Mouse (Mus musculus): ENCODE data around the gene Gm26741. TPM values are rescaled to one million over a fixed set of nuclear protein-coding genes. Genes with fewer than 3 reads are reported as not detected.
A peak's percentile ranks its signal among the peaks of the same experiment; 100 is the strongest.
"Not testable (repeated sequence)": the region's sequence is repeated elsewhere in the genome, so short reads cannot be mapped to it uniquely, and the experiment has no call there.

Gene Gm26741
- polyA plus RNA-seq (2014; fragmentation: Nextera tagmentation; extraction: Ambion mirVana), result not detected in 2 replicates

- no peak within 1 kb of the TSS for H3K27ac ChIP-seq (replicated peaks; ENCODE audit: low read depth, low read length)
- no peak within 1 kb of the TSS for H3K4me2 ChIP-seq (ENCODE audit: low read depth, low read length)
- H3K36me3 ChIP-seq (ENCODE audit: control insufficient read depth, insufficient read depth, low read length), result peaks cover 10% of the 10 kb centered on the region
- no peak within 1 kb of the TSS for H3K9ac ChIP-seq (ENCODE audit: low read depth, low read length)
- no peaks in the 10 kb centered on the region for H3K4me1 ChIP-seq (ENCODE audit: control insufficient read depth, insufficient read depth, low read length)
- H3K4me3 ChIP-seq (ENCODE audit: low read depth, low read length), result no peak within 1 kb of the TSS
- no peaks in the 10 kb centered on the region for H3K9me3 ChIP-seq (ENCODE audit: control insufficient read depth, low read length)
- H3K27me3 ChIP-seq (replicated peaks; ENCODE audit: control insufficient read depth, insufficient read depth, low read length), result no peaks in the 10 kb centered on the region
- 87% methylated on average over 2 of the region's 2 CpGs for whole genome bisulfite sequencing
- DNase-seq (ENCODE audit: low spot score) (no peak), ATAC-seq (ENCODE audit: low read depth) (no peak)
These were observed at the start of gene Gm26741 for GRCm38 (mm10) chr10:52358467-52358866. TSS of gene Gm26741 (plus strand) at chr10:52358767.

- H3K27me3 ChIP-seq (replicated peaks; ENCODE audit: control insufficient read depth, insufficient read depth, low read length), result no peaks in the 10 kb centered on the region
- no peak for ATAC-seq (ENCODE audit: low read depth)
- H3K4me2 ChIP-seq (ENCODE audit: low read depth, low read length), result no peak overlapping the region
- no peaks in the 10 kb centered on the region for H3K9me3 ChIP-seq (ENCODE audit: control insufficient read depth, low read length)
- 52% methylated on average over 8 of the region's 8 CpGs for WGBS
- peaks cover 12% of the 10 kb centered on the region; the same call in 1 of the 2 replicates for H3K36me3 ChIP-seq (ENCODE audit: control insufficient read depth, insufficient read depth, low read length)
- no peak overlapping the region for H3K27ac ChIP-seq (replicated peaks; ENCODE audit: low read depth, low read length)
- no peaks in the 10 kb centered on the region for H3K4me1 ChIP-seq (ENCODE audit: control insufficient read depth, insufficient read depth, low read length)
- H3K4me3 ChIP-seq (ENCODE audit: low read depth, low read length), result no peak overlapping the region
- no peak overlapping the region for H3K9ac ChIP-seq (ENCODE audit: low read depth, low read length)
- DNase-seq (ENCODE audit: low spot score), result peak; percentile 23
These were observed 49.4 kb upstream of the Gm26741 start for GRCm38 (mm10) chr10:52309196-52309595.

DNA sequence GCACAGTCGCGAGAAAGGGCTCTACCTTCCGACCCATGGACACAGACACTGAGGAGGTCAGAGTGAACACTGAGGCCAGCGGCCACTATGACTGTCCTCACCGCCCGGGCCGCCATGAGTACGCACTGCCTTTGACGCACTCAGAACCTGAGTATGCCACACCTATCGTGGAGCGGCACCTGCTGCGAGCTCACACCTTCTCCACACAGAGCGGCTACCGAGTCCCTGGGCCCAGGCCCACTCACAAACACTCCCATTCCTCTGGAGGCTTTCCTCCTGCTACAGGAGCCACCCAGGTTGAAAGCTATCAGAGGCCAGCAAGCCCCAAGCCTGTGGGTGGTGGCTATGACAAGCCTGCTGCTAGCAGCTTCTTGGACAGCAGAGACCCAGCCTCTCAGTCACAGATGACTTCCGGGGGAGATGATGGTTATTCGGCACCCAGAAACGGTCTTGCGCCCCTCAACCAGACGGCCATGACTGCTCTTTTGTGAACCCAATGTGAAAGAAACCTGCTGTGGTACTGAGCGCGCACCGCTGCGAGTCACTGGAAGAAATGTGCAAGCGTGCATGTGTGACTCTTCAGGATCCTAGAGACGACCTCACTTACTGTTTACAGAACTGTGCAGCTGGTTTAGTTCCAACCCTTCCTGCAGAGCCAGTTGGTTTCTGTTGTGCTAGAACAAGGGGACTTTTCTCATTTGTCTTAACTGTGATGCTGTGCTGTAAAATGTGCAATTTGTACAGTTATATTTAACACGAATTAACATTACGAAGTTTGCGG, 38.9 kb upstream of the Gm26741 start:
- Histone ChIP-seq H3K4me1 (ENCODE audit: control insufficient read depth, insufficient read depth, low read length) (no peaks in the 10 kb centered on the region), H3K27ac (replicated peaks; ENCODE audit: low read depth, low read length) (no peak overlapping the region), H3K27me3 (replicated peaks; ENCODE audit: control insufficient read depth, insufficient read depth, low read length) (no peaks in the 10 kb centered on the region), H3K4me2 (ENCODE audit: low read depth, low read length) (no peak overlapping the region), H3K9me3 (ENCODE audit: control insufficient read depth, low read length) (no peaks in the 10 kb centered on the region), H3K9ac (ENCODE audit: low read depth, low read length) (no peak overlapping the region), H3K36me3 (ENCODE audit: control insufficient read depth, insufficient read depth, low read length) (peaks cover 17% of the 10 kb centered on the region), H3K4me3 (ENCODE audit: low read depth, low read length) (no peak overlapping the region)
- ATAC-seq (ENCODE audit: low read depth), result no peak
- no peak for DNase-seq (ENCODE audit: low spot score)
- WGBS, result 91% methylated on average over 28 of the region's 28 CpGs

- no peak for ATAC-seq (ENCODE audit: low read depth)
- H3K27ac ChIP-seq (replicated peaks; ENCODE audit: low read depth, low read length), result no peak overlapping the region
- WGBS, result 89% methylated on average over 3 of the region's 3 CpGs
These were observed 36.6 kb upstream of the Gm26741 start for GRCm38 (mm10) chr10:52321918-52322317.

DNA sequence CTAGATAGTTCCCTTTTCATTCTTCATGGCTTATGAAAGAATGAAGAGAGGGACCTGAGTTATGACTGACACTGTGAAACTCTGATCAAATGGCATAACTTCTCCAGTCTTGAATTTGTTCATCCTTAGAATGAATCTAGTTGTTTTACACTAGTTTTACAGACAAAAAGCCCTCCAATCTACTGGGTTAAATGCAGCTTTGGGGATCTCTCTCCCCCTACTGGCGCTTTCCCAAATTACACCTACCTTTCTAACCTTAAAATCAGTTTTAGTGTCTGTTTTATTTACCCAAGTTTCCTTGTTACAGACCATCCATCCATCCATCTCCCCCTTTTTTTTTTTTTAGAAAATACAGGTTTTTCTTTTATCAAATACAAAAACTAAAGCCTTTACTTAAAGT, 27.6 kb upstream of the Gm26741 start:
- WGBS, result 0% methylated on average over 1 of the region's 1 CpGs
- H3K27ac ChIP-seq (replicated peaks; ENCODE audit: low read depth, low read length), result no peak overlapping the region
- peaks cover 11% of the 10 kb centered on the region for H3K36me3 ChIP-seq (ENCODE audit: control insufficient read depth, insufficient read depth, low read length)
- no peak overlapping the region for H3K4me2 ChIP-seq (ENCODE audit: low read depth, low read length)
- DNase-seq (ENCODE audit: low spot score) (peak; percentile 48), ATAC-seq (ENCODE audit: low read depth) (no peak)
- no peaks in the 10 kb centered on the region for H3K4me1 ChIP-seq (ENCODE audit: control insufficient read depth, insufficient read depth, low read length)
- no peaks in the 10 kb centered on the region for H3K27me3 ChIP-seq (replicated peaks; ENCODE audit: control insufficient read depth, insufficient read depth, low read length)
- no peaks in the 10 kb centered on the region for H3K9me3 ChIP-seq (ENCODE audit: control insufficient read depth, low read length)
- H3K9ac ChIP-seq (ENCODE audit: low read depth, low read length), result no peak overlapping the region
- H3K4me3 ChIP-seq (ENCODE audit: low read depth, low read length), result no peak overlapping the region

More at GRCm38 (mm10) chr10:52321918-52322317, 36.6 kb upstream of the Gm26741 start:
- Histone ChIP-seq H3K9me3 (ENCODE audit: control insufficient read depth, low read length) (no peaks in the 10 kb centered on the region), H3K4me2 (ENCODE audit: low read depth, low read length) (no peak overlapping the region), H3K27me3 (replicated peaks; ENCODE audit: control insufficient read depth, insufficient read depth, low read length) (no peaks in the 10 kb centered on the region), H3K36me3 (ENCODE audit: control insufficient read depth, insufficient read depth, low read length) (peaks cover 14% of the 10 kb centered on the region), H3K4me1 (ENCODE audit: control insufficient read depth, insufficient read depth, low read length) (no peaks in the 10 kb centered on the region), H3K4me3 (ENCODE audit: low read depth, low read length) (no peak overlapping the region), H3K9ac (ENCODE audit: low read depth, low read length) (no peak overlapping the region)
- DNase-seq (ENCODE audit: low spot score), result peak; percentile 5

- not testable (repeated sequence) for ATAC-seq (ENCODE audit: low read depth); DNase-seq (ENCODE audit: low spot score); H3K9me3 ChIP-seq (ENCODE audit: control insufficient read depth, low read length); H3K27me3 ChIP-seq (replicated peaks; ENCODE audit: control insufficient read depth, insufficient read depth, low read length); H3K4me2 ChIP-seq (ENCODE audit: low read depth, low read length); H3K4me3 ChIP-seq (ENCODE audit: low read depth, low read length); H3K27ac ChIP-seq (replicated peaks; ENCODE audit: low read depth, low read length); H3K4me1 ChIP-seq (ENCODE audit: control insufficient read depth, insufficient read depth, low read length); H3K9ac ChIP-seq (ENCODE audit: low read depth, low read length)
- peaks cover 62% of the 10 kb centered on the region for H3K36me3 ChIP-seq (ENCODE audit: control insufficient read depth, insufficient read depth, low read length)
- WGBS, result 95% methylated on average over 4 of the region's 4 CpGs
These were observed 15.2 kb upstream of the Gm26741 start for GRCm38 (mm10) chr10:52343324-52343723.

DNA sequence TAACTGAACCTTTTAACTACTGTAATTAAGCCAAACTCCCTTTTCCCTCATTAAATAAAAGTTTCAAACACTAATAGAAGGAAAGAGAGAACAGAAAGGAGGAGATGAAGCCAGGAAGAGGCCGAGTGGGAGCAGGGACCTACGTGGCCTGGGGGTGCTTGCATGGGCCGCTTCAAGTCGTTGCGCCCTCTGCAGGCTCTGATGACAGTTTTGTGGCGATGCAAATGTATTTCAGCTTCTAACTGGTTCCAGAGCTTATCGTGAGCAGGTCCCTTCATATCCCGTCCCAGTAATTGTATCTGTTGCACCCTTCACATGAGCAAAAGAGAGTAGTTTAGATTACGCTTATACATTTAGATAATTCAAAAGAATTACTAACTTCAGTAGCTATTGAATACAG, 5.4 kb upstream of the Gm26741 start:
- Histone ChIP-seq H3K27ac (replicated peaks; ENCODE audit: low read depth, low read length) (no peak overlapping the region), H3K27me3 (replicated peaks; ENCODE audit: control insufficient read depth, insufficient read depth, low read length) (no peaks in the 10 kb centered on the region), H3K4me3 (ENCODE audit: low read depth, low read length) (no peak overlapping the region), H3K4me2 (ENCODE audit: low read depth, low read length) (no peak overlapping the region), H3K9me3 (ENCODE audit: control insufficient read depth, low read length) (no peaks in the 10 kb centered on the region), H3K9ac (ENCODE audit: low read depth, low read length) (no peak overlapping the region), H3K4me1 (ENCODE audit: control insufficient read depth, insufficient read depth, low read length) (no peaks in the 10 kb centered on the region), H3K36me3 (ENCODE audit: control insufficient read depth, insufficient read depth, low read length) (peaks cover 52% of the 10 kb centered on the region)
- ATAC-seq (ENCODE audit: low read depth), result no peak
- DNase-seq (ENCODE audit: low spot score), result no peak
- WGBS, result 69% methylated on average over 9 of the region's 9 CpGs

GRCm38 (mm10) chr10:52360241-52360735, 1.7 kb downstream of the Gm26741 start:
- no peak for DNase-seq (ENCODE audit: low spot score)
- Histone ChIP-seq H3K27ac (replicated peaks; ENCODE audit: low read depth, low read length) (no peak overlapping the region), H3K4me2 (ENCODE audit: low read depth, low read length) (no peak overlapping the region), H3K4me3 (ENCODE audit: low read depth, low read length) (no peak overlapping the region), H3K9ac (ENCODE audit: low read depth, low read length) (no peak overlapping the region), H3K4me1 (ENCODE audit: control insufficient read depth, insufficient read depth, low read length) (no peaks in the 10 kb centered on the region), H3K27me3 (replicated peaks; ENCODE audit: control insufficient read depth, insufficient read depth, low read length) (no peaks in the 10 kb centered on the region), H3K9me3 (ENCODE audit: control insufficient read depth, low read length) (no peaks in the 10 kb centered on the region), H3K36me3 (ENCODE audit: control insufficient read depth, insufficient read depth, low read length) (peaks cover 4% of the 10 kb centered on the region; the same call in 1 of the 2 replicates)
- ATAC-seq (ENCODE audit: low read depth), result no peak
- WGBS, result 92% methylated on average over 4 of the region's 4 CpGs
